Mouse (Mus musculus): ENCODE data around the gene Spint3. TPM values are rescaled to one million over a fixed set of nuclear protein-coding genes. Genes with fewer than 3 reads are reported as not detected.

The Spint3 gene
- polyA plus RNA-seq, 1 experiment from 2014 or later = not detected

- DNase-seq (no peak), ATAC-seq (no peak)
- Histone ChIP-seq H3K36me3 (replicated peaks; ENCODE audit: insufficient read depth, low read length) (no peaks in the 10 kb centered on the region), H3K4me2 (ENCODE audit: low read depth, low read length) (no peak overlapping the region), H3K27me3 (ENCODE audit: insufficient read depth, low read length) (peaks cover 28% of the 10 kb centered on the region), H3K9me3 (ENCODE audit: low read length) (no peaks in the 10 kb centered on the region), H3K27ac (ENCODE audit: low read depth) (no peak overlapping the region), H3K4me1 (ENCODE audit: insufficient read depth) (peaks cover 2% of the 10 kb centered on the region; the same call in 1 of the 2 replicates), H3K4me3 (ENCODE audit: low read depth, low read length) (no peak overlapping the region), H3K9ac (replicated peaks) (no peak overlapping the region)
- WGBS (ENCODE audit: insufficient replicate concordance) = 77% methylated on average over 2 of the region's 2 CpGs
- TF ChIP-seq EP300 (IDR thresholded peaks at IDR 0.05; ENCODE audit: low read depth) (no peak), CTCF (IDR thresholded peaks at IDR 0.05; ENCODE audit: low read depth) (peak; percentile 57)
Measured at GRCm38 (mm10) chr2:164566997-164567396, 6.3 kb downstream of the Spint3 start.

- no peak overlapping the region for H3K27ac ChIP-seq (ENCODE audit: low read depth)
- no peaks in the 10 kb centered on the region for H3K36me3 ChIP-seq (replicated peaks; ENCODE audit: insufficient read depth, low read length)
- H3K4me1 ChIP-seq (ENCODE audit: insufficient read depth) = peaks cover 2% of the 10 kb centered on the region; the same call in 1 of the 2 replicates
- H3K9me3 ChIP-seq (ENCODE audit: low read length) = no peaks in the 10 kb centered on the region
- TF ChIP-seq CTCF (IDR thresholded peaks at IDR 0.05; ENCODE audit: low read depth) (no peak), EP300 (IDR thresholded peaks at IDR 0.05; ENCODE audit: low read depth) (no peak)
- DNase-seq = no peak
- peaks cover 31% of the 10 kb centered on the region for H3K27me3 ChIP-seq (ENCODE audit: insufficient read depth, low read length)
- H3K9ac ChIP-seq (replicated peaks) = no peak overlapping the region
- H3K4me2 ChIP-seq (ENCODE audit: low read depth, low read length) = no peak overlapping the region
- ATAC-seq = no peak
- no peak overlapping the region for H3K4me3 ChIP-seq (ENCODE audit: low read depth, low read length)
- 65% methylated on average over 5 of the region's 5 CpGs for WGBS (ENCODE audit: insufficient replicate concordance)
Measured at GRCm38 (mm10) chr2:164564346-164564745, 8.9 kb downstream of the Spint3 start.

DNA sequence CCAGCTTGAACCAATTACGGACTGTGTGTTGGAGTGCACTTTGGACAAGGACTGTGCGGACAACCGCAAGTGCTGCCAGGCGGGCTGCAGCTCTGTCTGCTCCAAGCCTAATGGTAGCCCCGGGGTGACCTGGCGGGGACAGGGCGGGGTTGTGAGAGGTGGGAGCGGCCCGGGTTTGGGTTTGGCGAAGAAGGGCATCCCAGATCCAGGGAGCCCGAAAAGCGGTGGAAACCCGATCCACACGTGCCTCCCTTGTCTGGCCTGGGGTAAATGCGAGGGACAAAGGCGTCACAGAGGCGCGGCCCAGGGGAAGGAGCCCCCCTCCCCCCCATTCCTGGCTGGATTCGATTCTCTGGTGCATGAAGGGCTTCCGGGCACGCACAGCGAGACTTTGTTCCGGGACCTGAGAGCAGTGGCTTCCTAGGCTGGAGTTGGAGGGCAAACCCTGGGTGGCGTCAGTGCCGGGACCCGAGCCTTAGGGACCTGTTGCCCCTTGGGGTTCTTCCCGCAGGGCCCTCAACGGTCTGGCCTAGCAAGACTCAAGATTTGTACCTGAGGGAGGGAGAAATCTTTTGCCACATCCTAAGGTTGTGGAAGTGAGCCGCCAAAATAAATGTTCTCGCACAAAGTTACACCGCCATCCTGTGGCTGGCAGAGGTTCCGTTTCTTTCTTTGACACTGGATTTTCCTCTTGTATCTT lies 9.8 kb downstream of the Spint3 start:
- TF ChIP-seq CTCF (IDR thresholded peaks at IDR 0.05; ENCODE audit: low read depth) = peak; percentile 56
- TF ChIP-seq EP300 (IDR thresholded peaks at IDR 0.05; ENCODE audit: low read depth) = no peak
- Histone ChIP-seq H3K9me3 (ENCODE audit: low read length) (no peaks in the 10 kb centered on the region), H3K9ac (replicated peaks) (no peak overlapping the region), H3K27ac (ENCODE audit: low read depth) (no peak overlapping the region), H3K27me3 (ENCODE audit: insufficient read depth, low read length) (peaks cover 36% of the 10 kb centered on the region), H3K4me1 (ENCODE audit: insufficient read depth) (peaks cover 2% of the 10 kb centered on the region; the same call in 1 of the 2 replicates), H3K36me3 (replicated peaks; ENCODE audit: insufficient read depth, low read length) (no peaks in the 10 kb centered on the region), H3K4me2 (ENCODE audit: low read depth, low read length) (peak overlapping the region; percentile 71), H3K4me3 (ENCODE audit: low read depth, low read length) (peak overlapping the region; percentile 37)
- under 1% methylated on average over 32 of the region's 32 CpGs for WGBS (ENCODE audit: insufficient replicate concordance)
- ATAC-seq (peak; percentile 40; the same call in 1 of the 2 replicates), DNase-seq (peak; percentile 23)

DNA sequence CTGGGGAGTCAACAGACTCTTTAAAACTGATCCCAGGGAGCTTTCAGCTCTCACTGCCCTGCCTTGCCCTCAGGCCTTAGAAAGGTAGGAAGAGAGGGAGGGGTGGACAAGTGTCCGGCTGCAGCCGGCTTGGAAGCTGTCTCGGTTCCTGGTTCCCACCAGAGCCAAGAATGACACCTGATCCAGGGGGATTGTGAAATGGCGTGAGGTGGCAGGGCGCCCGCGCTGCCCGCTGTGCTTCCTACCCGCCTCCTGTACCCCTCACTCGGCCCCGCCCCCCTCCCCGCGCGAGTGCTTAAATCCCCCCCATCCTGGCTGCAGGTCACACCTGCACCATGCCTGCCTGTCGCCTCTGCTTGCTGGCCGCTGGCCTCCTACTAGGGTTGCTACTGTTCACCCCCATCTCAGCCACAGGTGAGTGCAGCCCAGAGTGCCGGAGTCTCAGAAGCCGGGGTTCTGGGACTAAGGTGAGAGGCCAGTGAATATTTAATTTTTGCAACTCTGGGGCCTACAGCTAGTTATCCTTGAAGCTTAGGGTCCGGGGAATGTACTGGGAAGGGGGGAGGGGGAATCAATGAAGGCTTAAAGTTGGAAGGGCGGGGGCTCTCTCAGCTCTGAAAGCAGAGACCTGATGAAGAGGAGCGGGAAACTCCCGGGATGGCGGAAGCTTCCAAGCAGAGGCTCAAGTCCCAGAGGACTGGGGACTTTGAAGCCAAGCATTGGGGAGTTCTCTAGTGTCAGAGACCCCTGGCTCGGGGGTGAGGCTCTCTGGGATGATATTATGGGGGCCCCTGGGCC lies 10.7 kb downstream of the Spint3 start, which contains the start of gene Wfdc2:
TSS of gene Wfdc2 (plus strand) at position 23 of the 798 bp plus-strand sequence.
- no peak for TF ChIP-seq CTCF (IDR thresholded peaks at IDR 0.05; ENCODE audit: low read depth)
- no peak for TF ChIP-seq EP300 (IDR thresholded peaks at IDR 0.05; ENCODE audit: low read depth)
- Histone ChIP-seq H3K27ac (ENCODE audit: low read depth) (no peak within 1 kb of the TSS), H3K4me2 (ENCODE audit: low read depth, low read length) (peak within 1 kb of the TSS; percentile 71), H3K9me3 (ENCODE audit: low read length) (no peaks in the 10 kb centered on the region), H3K9ac (replicated peaks) (no peak within 1 kb of the TSS), H3K36me3 (replicated peaks; ENCODE audit: insufficient read depth, low read length) (no peaks in the 10 kb centered on the region), H3K27me3 (ENCODE audit: insufficient read depth, low read length) (peaks cover 36% of the 10 kb centered on the region), H3K4me1 (ENCODE audit: insufficient read depth) (peaks cover 2% of the 10 kb centered on the region; the same call in 1 of the 2 replicates), H3K4me3 (ENCODE audit: low read depth, low read length) (peak within 1 kb of the TSS; percentile 37)
- WGBS (ENCODE audit: insufficient replicate concordance) = 21% methylated on average over 23 of the region's 24 CpGs
- DNase-seq (peak; percentile 39), ATAC-seq (no peak)

- DNase-seq (no peak), ATAC-seq (no peak)
- Histone ChIP-seq H3K4me2 (ENCODE audit: low read depth, low read length) (no peak overlapping the region), H3K36me3 (replicated peaks; ENCODE audit: insufficient read depth, low read length) (no peaks in the 10 kb centered on the region), H3K27ac (ENCODE audit: low read depth) (no peak overlapping the region), H3K4me1 (ENCODE audit: insufficient read depth) (peaks cover 2% of the 10 kb centered on the region; the same call in 1 of the 2 replicates), H3K27me3 (ENCODE audit: insufficient read depth, low read length) (peaks cover 36% of the 10 kb centered on the region), H3K9ac (replicated peaks) (no peak overlapping the region), H3K9me3 (ENCODE audit: low read length) (no peaks in the 10 kb centered on the region), H3K4me3 (ENCODE audit: low read depth, low read length) (no peak overlapping the region)
- TF ChIP-seq EP300 (IDR thresholded peaks at IDR 0.05; ENCODE audit: low read depth) = no peak
- no peak for TF ChIP-seq CTCF (IDR thresholded peaks at IDR 0.05; ENCODE audit: low read depth)
- WGBS (ENCODE audit: insufficient replicate concordance) = 82% methylated on average over 8 of the region's 8 CpGs
Measured at GRCm38 (mm10) chr2:164560106-164560505, 13.2 kb downstream of the Spint3 start.
